Mouse (Mus musculus) central nervous system, embryonic 14 days (tissue): ENCODE data around the gene Mxd1. TPM values are rescaled to one million over a fixed set of nuclear protein-coding genes. Genes with fewer than 3 reads are reported as not detected.

Experiments
- polyA plus RNA-seq: library from polyadenylated mRNA; depleted of rRNA; stranded (reverse); fragments of >200 nt; gene quantifications from 2 replicates; pipeline ENCODE4 v1.2.3, GENCODE M21; 2012; rRNA removed

Mxd1 gene
- 19.0 and 19.1 TPM in 2 replicates for polyA plus RNA-seq

GRCm38 (mm10) chr6:86668580-86669239, at the start of gene Mxd1:
Gene Mxd1 (minus strand): TSS chr6:86669161.

DNA sequence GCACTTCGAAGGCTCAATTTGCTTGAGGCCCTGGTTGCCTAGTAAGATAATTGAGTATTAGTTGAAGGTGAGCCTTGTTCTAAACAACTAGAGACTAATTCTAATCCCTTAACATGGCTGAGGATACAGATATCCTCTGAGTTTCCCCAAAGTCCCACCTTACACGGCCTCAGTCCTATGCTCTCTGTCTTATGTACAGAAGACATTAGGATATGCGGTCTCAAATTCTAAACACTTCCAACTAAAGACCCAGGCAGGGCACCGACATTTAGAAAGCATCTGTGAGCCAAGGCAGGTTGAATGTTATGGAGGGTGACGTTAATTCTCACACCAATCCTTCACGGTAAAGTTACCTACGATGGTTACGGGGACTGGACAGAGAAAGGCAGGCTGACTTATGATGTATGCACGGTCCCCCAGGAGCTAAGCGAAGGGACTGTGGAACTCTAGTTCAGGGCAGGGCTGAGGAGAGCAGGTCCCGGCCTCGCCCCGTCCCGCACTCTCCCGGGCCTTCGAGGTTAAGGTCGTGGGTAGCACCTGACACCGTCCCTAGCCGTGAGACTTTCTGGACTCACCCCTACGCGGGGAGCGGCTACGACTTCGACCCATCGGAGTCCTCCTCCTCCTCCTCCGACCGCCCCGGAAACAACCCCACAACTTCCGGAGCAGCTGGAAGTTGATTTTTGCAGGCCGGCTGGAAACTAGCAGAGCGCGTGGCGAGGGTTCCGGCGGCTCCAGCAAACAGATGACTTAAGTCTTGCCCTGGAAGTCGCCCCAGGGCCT, 15.1 kb upstream of the Mxd1 start, which contains the start of gene Snrnp27:
TSS of gene Snrnp27 (minus strand) at position 651 of the 783 bp plus-strand sequence.

GRCm38 (mm10) chr6:86627946-86628345, 41.0 kb downstream of the Mxd1 start, which contains the start of gene Asprv1:
Gene Asprv1 (plus strand): TSS chr6:86628164.

Other genes starting within 250 kb of the Mxd1 start
- gene Gm44790, start 242.5 kb downstream of the Mxd1 start, polyA plus RNA-seq = 1.8 and 2.5 TPM in 2 replicates
- gene C87436, start 230.8 kb downstream of the Mxd1 start, polyA plus RNA-seq = 19.0 and 21.5 TPM in 2 replicates
- 240 and 247 TPM in 2 replicates for gene Pcbp1, start 142.8 kb downstream of the Mxd1 start, polyA plus RNA-seq
- gene Asprv1, start 41.0 kb downstream of the Mxd1 start, polyA plus RNA-seq = 1.4 and 2.6 TPM in 2 replicates
- 61.2 and 76.3 TPM in 2 replicates for gene Snrnp27, start 15.4 kb upstream of the Mxd1 start, polyA plus RNA-seq
- gene Gmcl1, start 64.2 kb upstream of the Mxd1 start, polyA plus RNA-seq = 34.3 and 37.4 TPM in 2 replicates
- 4.5 and 9.4 TPM in 2 replicates for gene Anxa4, start 124.4 kb upstream of the Mxd1 start, polyA plus RNA-seq
- gene Aak1, start 180.4 kb upstream of the Mxd1 start, polyA plus RNA-seq = 38.6 and 39.2 TPM in 2 replicates